Mouse (Mus musculus) embryonic fibroblast, embryonic 13.5 days (primary cell): ENCODE measurements around the gene Teddm1b.
"Not testable (repeated sequence)": the region's sequence is repeated elsewhere in the genome, so short reads cannot be mapped to it uniquely, and the experiment has no call there.

ENCODE experiments used
- CTCF ChIP-seq: IDR thresholded peaks from 2 replicates; pipeline ENCODE4 v1.5.1; 2011; ENCODE audit warnings: mild to moderate bottlenecking, control low read depth, low read length, moderate library complexity, borderline replicate concordance; ENCODE audit not compliant: insufficient read depth
- POLR2A ChIP-seq: IDR thresholded peaks from 2 replicates; pipeline ENCODE4 v1.6.1; 2011; ENCODE audit warnings: low read depth, mild to moderate bottlenecking, control low read depth, low read length, moderate library complexity

DNA sequence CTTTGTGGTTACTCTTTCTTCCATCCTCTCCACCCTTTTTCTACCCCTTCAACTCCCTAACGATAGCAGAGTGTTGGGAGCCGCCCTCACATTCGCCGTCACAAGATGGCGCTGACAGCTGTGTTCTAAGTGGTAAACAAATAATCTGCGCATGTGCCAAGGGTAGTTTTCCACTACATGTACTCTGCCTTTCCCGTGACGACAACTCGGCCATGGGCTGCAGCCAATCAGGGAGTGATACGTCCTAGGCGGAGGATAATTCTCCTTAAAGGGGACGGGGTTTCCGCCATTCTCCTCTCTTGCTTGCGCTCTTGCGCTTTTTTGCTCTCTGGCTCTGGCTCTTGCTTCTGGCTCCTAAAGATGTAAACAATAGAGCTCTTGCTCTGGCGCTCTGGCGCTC is 6.2 kb downstream of the Teddm1b start:
- TF ChIP-seq POLR2A, CTCF: not testable (repeated sequence)
